In genomic region chr8:122139784-122140183, GRCm38 (mm10) we compare ENCODE assay signal across 9 mouse cellular contexts.
DNase-seq lines count a peak whose midpoint lies in the region; ATAC-seq lines count a peak whose summit lies in the region.
"Had no signal": no experiment of that assay in that cellular context is flagged by ENCODE, and none has a peak within 500 bp of the region (broad histone marks: within the 10 kb centered on the region; RNA-seq: fewer than 3 reads in every experiment).

No protein-coding gene starts in this region.

- H3K9ac ChIP-seq in midbrain, embryonic 16.5 days (ENCODE audit: low read depth, low read length): no peak overlapping the region
- H3K9ac ChIP-seq in liver, embryonic 12.5 days: no peak overlapping the region
- H3K9ac ChIP-seq in neural tube, embryonic 12.5 days: no peak overlapping the region
- H3K9ac ChIP-seq: embryonic facial prominence, embryonic 13.5 days had no signal

- H3K4me3 ChIP-seq in midbrain, embryonic 10.5 days: no peak overlapping the region
- no peak overlapping the region for H3K4me3 ChIP-seq in midbrain, embryonic 16.5 days (ENCODE audit: low read depth, low read length)
- peak overlapping the region; percentile 17; the same call in 1 of the 2 replicates for H3K4me3 ChIP-seq in brown adipose tissue, adult 24 weeks (ENCODE audit: insufficient read depth, low read depth, low read length)
- no peak overlapping the region for H3K4me3 ChIP-seq in liver, embryonic 12.5 days
- H3K4me3 ChIP-seq in neural tube, embryonic 12.5 days: no peak overlapping the region
- H3K4me3 ChIP-seq: embryonic facial prominence, embryonic 13.5 days had no signal

- H3K4me2 ChIP-seq in midbrain, embryonic 16.5 days (ENCODE audit: low read length): no peak overlapping the region
- H3K4me2 ChIP-seq in liver, embryonic 12.5 days: no peak overlapping the region
- no peak overlapping the region for H3K4me2 ChIP-seq in neural tube, embryonic 12.5 days (replicated peaks)
- H3K4me2 ChIP-seq: embryonic facial prominence, embryonic 13.5 days had no signal

- no peak overlapping the region for H3K27ac ChIP-seq in midbrain, embryonic 10.5 days (replicated peaks)
- no peak overlapping the region for H3K27ac ChIP-seq in midbrain, embryonic 16.5 days (ENCODE audit: low read length)
- no peak overlapping the region for H3K27ac ChIP-seq in brown adipose tissue, adult 24 weeks (replicated peaks; ENCODE audit: low read depth, low read length)
- H3K27ac ChIP-seq in liver, embryonic 12.5 days: no peak overlapping the region
- H3K27ac ChIP-seq in neural tube, embryonic 12.5 days: no peak overlapping the region
- H3K27ac ChIP-seq: embryonic facial prominence, embryonic 13.5 days had no signal

- no peaks in the 10 kb centered on the region for H3K9me3 ChIP-seq in midbrain, embryonic 10.5 days (replicated peaks)
- no peaks in the 10 kb centered on the region for H3K9me3 ChIP-seq in midbrain, embryonic 16.5 days (replicated peaks; ENCODE audit: control insufficient read depth, low read length, poor library complexity, severe bottlenecking)
- no peaks in the 10 kb centered on the region for H3K9me3 ChIP-seq in liver, embryonic 12.5 days (replicated peaks)
- H3K9me3 ChIP-seq in neural tube, embryonic 12.5 days: no peaks in the 10 kb centered on the region
- H3K9me3 ChIP-seq: embryonic facial prominence, embryonic 13.5 days had no signal

- no peaks in the 10 kb centered on the region for H3K36me3 ChIP-seq in midbrain, embryonic 10.5 days
- no peaks in the 10 kb centered on the region for H3K36me3 ChIP-seq in midbrain, embryonic 16.5 days (ENCODE audit: control insufficient read depth, insufficient read depth, low read length)
- no peaks in the 10 kb centered on the region for H3K36me3 ChIP-seq in liver, embryonic 12.5 days
- H3K36me3 ChIP-seq in neural tube, embryonic 12.5 days: no peaks in the 10 kb centered on the region
- H3K36me3 ChIP-seq: embryonic facial prominence, embryonic 13.5 days had no signal

- H3K27me3 ChIP-seq in midbrain, embryonic 10.5 days (ENCODE audit: low read depth, poor library complexity, severe bottlenecking): no peaks in the 10 kb centered on the region
- no peaks in the 10 kb centered on the region for H3K27me3 ChIP-seq in midbrain, embryonic 16.5 days (ENCODE audit: control insufficient read depth, insufficient read depth, low read depth, low read length)
- peaks cover 5% of the 10 kb centered on the region; the same call in 1 of the 2 replicates for H3K27me3 ChIP-seq in liver, embryonic 12.5 days (replicated peaks)
- H3K27me3 ChIP-seq in neural tube, embryonic 12.5 days (replicated peaks): no peaks in the 10 kb centered on the region
- H3K27me3 ChIP-seq: embryonic facial prominence, embryonic 13.5 days had no signal

- 55% methylated on average over 5 of the region's 5 CpGs for WGBS in midbrain, embryonic 10.5 days
- 53% methylated on average over 5 of the region's 5 CpGs for WGBS in midbrain, embryonic 16.5 days
- WGBS in liver, embryonic 12.5 days (ENCODE audit: insufficient replicate concordance): 38% methylated on average over 5 of the region's 5 CpGs
- 41% methylated on average over 5 of the region's 5 CpGs for WGBS in neural tube, embryonic 12.5 days

- DNase-seq in midbrain, embryonic 10.5 days (ENCODE audit: low spot score): peak; percentile 71
- DNase-seq in forelimb bud, embryonic 11.5 days (ENCODE audit: low read depth, low spot score): peak; percentile 25
- peak; percentile 39 for DNase-seq in induced T-regulatory cell, adult 2 months (ENCODE audit: low read depth)
- peak; percentile 25 for DNase-seq in urinary bladder, postnatal 10 days (ENCODE audit: low spot score)

- peaks cover 20% of the 10 kb centered on the region for H3K4me1 ChIP-seq in midbrain, embryonic 10.5 days
- no peaks in the 10 kb centered on the region for H3K4me1 ChIP-seq in midbrain, embryonic 16.5 days (ENCODE audit: control insufficient read depth, insufficient read depth, low read length)
- H3K4me1 ChIP-seq in brown adipose tissue, adult 24 weeks (ENCODE audit: control insufficient read depth, insufficient read depth, insufficient read length, low read length): peaks cover 5% of the 10 kb centered on the region
- no peaks in the 10 kb centered on the region for H3K4me1 ChIP-seq in liver, embryonic 12.5 days
- peaks cover 3% of the 10 kb centered on the region; the same call in 1 of the 2 replicates for H3K4me1 ChIP-seq in neural tube, embryonic 12.5 days
- H3K4me1 ChIP-seq: embryonic facial prominence, embryonic 13.5 days had no signal

- ATAC-seq in midbrain, embryonic 16.5 days: no peak
- peak; percentile 37 for ATAC-seq in liver, embryonic 12.5 days
- 0 out of 2 replicates have a peak, but pooled peaks have one; percentile 37 for ATAC-seq in neural tube, embryonic 12.5 days (ENCODE audit: low FRiP score, low read depth)
